Mouse (Mus musculus) thymus, adult 2 months (tissue): ENCODE data around the gene Cog3. TPM values are rescaled to one million over a fixed set of nuclear protein-coding genes. Genes with fewer than 3 reads are reported as not detected.

Experiments used
- DNase-seq: peaks from one replicate; pipeline ENCODE4 v3.0.0; 2021
- H3K27ac ChIP-seq: fragments of 200-500 bp; 2 replicates; pipeline ENCODE4 v1.5.1; 2012; ENCODE audit warnings: low read length, control low read depth; ENCODE audit not compliant: control insufficient read depth, insufficient read depth
- H3K27me3 ChIP-seq: fragments of 200-500 bp; 2 replicates; pipeline ENCODE4 v1.6.1; 2012; ENCODE audit warnings: mild to moderate bottlenecking, low read length, moderate library complexity, mixed read lengths; ENCODE audit not compliant: control insufficient read depth, insufficient read depth
- H3K36me3 ChIP-seq: fragments of 200-500 bp; 2 replicates; pipeline ENCODE4 v1.6.1; 2012; ENCODE audit warnings: mild to moderate bottlenecking, low read length, moderate library complexity; ENCODE audit not compliant: control insufficient read depth, insufficient read depth
- H3K4me1 ChIP-seq: fragments of 200-500 bp; replicated peaks from 2 replicates; pipeline ENCODE4 v1.6.1; 2012; ENCODE audit warnings: low read length; ENCODE audit not compliant: control insufficient read depth, insufficient read depth
- H3K4me3 ChIP-seq: fragments of 200-500 bp; 2 replicates; pipeline ENCODE4 v1.5.1; 2012; ENCODE audit warnings: mild to moderate bottlenecking, low read length, control low read depth, moderate library complexity; ENCODE audit not compliant: control insufficient read depth, insufficient read depth
- CTCF ChIP-seq: fragments of 200-500 bp; IDR thresholded peaks from 2 replicates; pipeline ENCODE4 v1.5.1; 2012; ENCODE audit warnings: mild to moderate bottlenecking, control low read depth, low read length, moderate library complexity, borderline replicate concordance; ENCODE audit not compliant: control insufficient read depth, poor library complexity, insufficient read depth; ENCODE audit errors: extremely low read depth
- POLR2A ChIP-seq: fragments of 200-500 bp; IDR thresholded peaks from 2 replicates; pipeline ENCODE4 v1.6.1; 2012; ENCODE audit warnings: mild to moderate bottlenecking, low read length, control low read depth, moderate library complexity; ENCODE audit not compliant: control insufficient read depth, poor library complexity, insufficient read depth; ENCODE audit errors: extremely low read depth
- WGBS: fragments of 180-500 bp; shearing (Covaris S2); methylation state at CpG from one replicate; pipeline ENCODE4 v1.1.7; 2018; 5-methylcytosine and 5-hydroxymethylcytosine counted together
- polyA plus RNA-seq: library from polyadenylated mRNA; depleted of rRNA; stranded (reverse); fragments of >200 nt; gene quantifications from 2 replicates; pipeline ENCODE4 v1.2.3, GENCODE M21; 2012

The Cog3 gene
- polyA plus RNA-seq, 1 experiment: 16.2 TPM

DNA sequence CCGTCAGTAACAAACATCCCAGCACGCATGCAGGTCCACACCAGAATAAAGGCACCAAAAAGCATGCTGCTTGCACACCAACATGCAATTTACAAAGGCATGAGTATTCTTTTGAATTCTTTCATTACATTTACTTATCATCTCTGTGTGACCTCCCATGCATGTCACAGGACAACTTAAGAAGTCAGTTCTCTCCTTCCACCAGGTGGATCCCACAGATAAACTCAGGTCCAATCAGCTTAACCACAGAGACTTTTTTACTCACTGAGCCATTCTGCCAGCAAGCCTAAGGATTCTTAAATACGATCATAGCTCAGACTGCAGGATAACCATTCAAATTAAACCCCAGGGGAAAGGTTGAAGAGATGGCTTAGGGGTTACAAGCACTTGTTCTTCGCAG, 5.2 kb downstream of the Cog3 start:
- no peak for DNase-seq
- TF ChIP-seq POLR2A (no peak), CTCF (no peak)
- 99% methylated on average over 4 of the region's 4 CpGs for WGBS
- Histone ChIP-seq H3K27me3 (no peaks in the 10 kb centered on the region), H3K4me3 (no peak overlapping the region), H3K36me3 (peaks cover 18% of the 10 kb centered on the region), H3K4me1 (peaks cover 6% of the 10 kb centered on the region), H3K27ac (no peak overlapping the region)

DNA sequence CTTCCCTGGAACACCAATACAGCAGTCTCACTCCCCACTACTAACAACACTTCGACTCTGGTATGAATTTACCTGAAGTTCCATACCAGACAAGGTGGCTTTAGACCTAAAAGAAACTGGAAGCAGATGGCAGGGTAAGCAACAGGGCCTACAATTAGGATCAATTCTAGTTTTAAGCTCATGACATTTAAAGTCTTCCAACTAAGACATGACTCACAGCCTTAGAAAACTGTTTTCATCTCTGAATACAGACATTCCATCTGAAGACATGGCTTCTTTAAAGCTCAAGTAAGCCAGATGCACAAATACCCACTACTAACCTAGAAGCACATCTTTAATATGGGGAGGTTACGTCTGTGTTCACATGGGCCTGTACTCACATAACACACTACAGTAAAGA, 6.4 kb downstream of the Cog3 start:
- TF ChIP-seq CTCF (no peak), POLR2A (no peak)
- Histone ChIP-seq H3K4me1 (peaks cover 4% of the 10 kb centered on the region), H3K27me3 (no peaks in the 10 kb centered on the region), H3K27ac (no peak overlapping the region), H3K4me3 (no peak overlapping the region), H3K36me3 (peaks cover 22% of the 10 kb centered on the region)
- no peak for DNase-seq
- WGBS: 96% methylated on average over 2 of the region's 2 CpGs

DNA sequence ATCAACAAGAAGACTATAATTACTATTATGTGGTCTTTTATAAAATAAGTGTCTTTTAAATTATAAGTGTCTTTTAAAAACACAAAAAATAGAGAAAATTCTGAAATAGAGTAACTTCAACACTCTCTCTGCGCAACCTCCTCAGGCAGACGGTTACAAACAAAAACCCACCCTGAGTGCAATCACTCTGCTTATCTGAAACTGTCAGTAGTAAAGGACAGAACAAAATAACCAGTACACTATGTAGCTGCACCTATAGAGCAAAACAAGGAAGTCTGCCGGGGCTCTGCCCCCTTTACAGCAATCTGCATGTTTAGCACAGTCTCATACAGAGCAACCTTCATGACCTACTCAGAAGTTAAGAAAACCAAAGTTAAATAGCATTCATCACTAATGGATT, 12.4 kb downstream of the Cog3 start:
- peaks cover 65% of the 10 kb centered on the region for H3K36me3 ChIP-seq
- TF ChIP-seq CTCF (no peak), POLR2A (no peak)

GRCm38 (mm10) chr14:75735597-75735996, 18.7 kb downstream of the Cog3 start:
- Histone ChIP-seq H3K36me3 (peaks cover 71% of the 10 kb centered on the region), H3K4me3 (no peak overlapping the region), H3K4me1 (no peaks in the 10 kb centered on the region), H3K27me3 (no peaks in the 10 kb centered on the region), H3K27ac (no peak overlapping the region)
- WGBS: 98% methylated on average over 3 of the region's 3 CpGs
- TF ChIP-seq POLR2A (no peak), CTCF (no peak)
- DNase-seq: no peak

More for the DNA sequence above, 12.4 kb downstream of the Cog3 start:
- Histone ChIP-seq H3K4me1 (no peaks in the 10 kb centered on the region), H3K27ac (no peak overlapping the region), H3K27me3 (no peaks in the 10 kb centered on the region), H3K4me3 (no peak overlapping the region)
- DNase-seq: no peak
- 93% methylated on average over 3 of the region's 3 CpGs for WGBS

- Histone ChIP-seq H3K4me1 (no peaks in the 10 kb centered on the region), H3K36me3 (peaks cover 81% of the 10 kb centered on the region), H3K27ac (no peak overlapping the region), H3K4me3 (no peak overlapping the region), H3K27me3 (no peaks in the 10 kb centered on the region)
- WGBS: 98% methylated on average over 7 of the region's 7 CpGs
- no peak for TF ChIP-seq CTCF
- no peak for TF ChIP-seq POLR2A
- DNase-seq: no peak
Measured at GRCm38 (mm10) chr14:75732631-75733030, 21.7 kb downstream of the Cog3 start.

DNA sequence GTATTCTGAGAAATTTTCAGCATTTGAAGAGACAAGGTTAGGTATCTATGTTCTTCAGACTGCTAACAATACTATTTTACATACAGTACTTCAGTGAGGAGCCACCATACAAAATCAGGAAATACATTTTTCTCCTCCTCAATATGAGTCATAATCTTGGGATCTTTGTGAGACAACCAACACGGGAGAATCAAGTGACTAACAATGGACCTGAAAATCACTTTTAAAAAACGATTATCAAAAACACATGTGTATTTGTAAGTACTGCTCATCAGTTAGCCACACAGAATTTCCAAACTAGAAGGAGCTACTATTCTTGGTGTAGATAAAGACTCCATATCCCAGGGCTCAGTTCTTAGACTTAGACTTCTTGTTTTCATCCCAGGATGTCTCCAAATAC, 23.0 kb downstream of the Cog3 start:
- Histone ChIP-seq H3K27ac (no peak overlapping the region), H3K4me1 (no peaks in the 10 kb centered on the region), H3K36me3 (peaks cover 77% of the 10 kb centered on the region), H3K27me3 (no peaks in the 10 kb centered on the region), H3K4me3 (no peak overlapping the region)
- DNase-seq: no peak
- 92% methylated on average over 2 of the region's 2 CpGs for WGBS
- no peak for TF ChIP-seq CTCF
- no peak for TF ChIP-seq POLR2A

GRCm38 (mm10) chr14:75728111-75728510, 26.2 kb downstream of the Cog3 start:
- WGBS: 99% methylated on average over 5 of the region's 5 CpGs
- TF ChIP-seq POLR2A (no peak), CTCF (no peak)
- Histone ChIP-seq H3K36me3 (peaks cover 59% of the 10 kb centered on the region), H3K4me3 (no peak overlapping the region), H3K27me3 (no peaks in the 10 kb centered on the region), H3K4me1 (no peaks in the 10 kb centered on the region), H3K27ac (no peak overlapping the region)
- DNase-seq: no peak
